Mouse (Mus musculus) cerebellum, adult 11 months (tissue): ENCODE data around the gene Lcn12.

Experiments
- DNase-seq: peaks from one replicate; pipeline ENCODE4 v3.0.0; 2022

Lcn12 gene

DNA sequence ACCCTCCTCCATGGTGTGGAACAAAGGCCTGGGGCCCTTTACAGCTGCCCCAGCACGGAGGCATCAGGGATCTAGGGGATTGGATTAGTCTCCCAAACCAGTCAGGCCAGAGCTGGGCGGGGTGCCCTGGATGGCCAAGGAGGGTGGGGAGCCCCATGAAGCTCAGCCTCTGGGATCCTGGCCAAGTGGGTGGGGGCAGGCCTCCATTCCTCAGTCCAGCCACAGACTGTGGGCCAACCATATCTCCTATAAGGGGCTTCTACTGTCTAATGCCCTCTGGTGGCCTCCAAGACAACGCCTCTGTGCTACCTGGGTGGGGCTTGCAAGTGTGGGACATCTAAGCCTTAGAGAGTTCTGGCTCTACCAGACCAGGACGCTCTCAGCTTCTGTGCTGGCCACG is 34.8 kb downstream of the Lcn12 start:
- DNase-seq, result no peak

DNA sequence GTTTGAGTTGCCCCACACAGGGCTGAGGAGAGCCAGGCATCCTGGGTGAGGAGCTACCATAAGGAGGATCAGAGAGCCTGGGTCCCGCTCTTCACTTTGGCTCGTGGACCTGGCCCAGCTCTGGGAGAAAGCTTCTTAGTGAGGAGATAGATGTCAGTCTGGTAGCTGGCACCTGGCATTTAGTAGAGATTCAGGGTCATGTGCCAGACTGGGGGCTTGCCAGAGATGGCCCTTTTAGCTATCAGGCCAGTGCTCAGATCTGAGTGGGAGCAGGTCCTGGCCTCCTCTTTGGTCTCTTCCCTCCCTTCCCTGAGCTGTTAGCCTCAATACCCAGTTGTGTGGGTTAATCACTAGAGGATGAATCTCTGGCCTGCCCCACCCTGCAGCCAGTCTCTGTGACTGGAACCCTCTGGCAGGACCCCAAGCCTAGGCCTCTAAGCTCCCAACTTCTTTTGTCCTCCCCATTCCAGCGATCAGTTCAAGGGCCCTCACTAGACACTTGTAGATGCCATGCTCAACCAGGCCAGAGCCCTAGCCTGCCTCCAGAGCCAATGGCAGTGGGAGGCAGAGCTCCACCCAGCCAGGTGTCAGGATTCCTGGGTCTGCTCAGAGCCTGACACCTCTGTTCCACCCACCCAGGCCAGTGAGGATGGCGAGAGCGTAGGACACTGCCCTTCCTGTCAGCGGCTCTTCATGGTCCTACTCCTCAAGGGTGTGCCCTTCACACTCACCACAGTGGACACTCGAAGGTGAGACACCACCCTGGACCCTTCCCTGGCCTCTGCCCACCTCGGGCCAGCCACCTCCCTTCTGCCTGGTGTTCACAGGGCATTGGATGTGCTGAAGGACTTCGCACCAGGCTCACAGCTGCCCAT is 36.5 kb downstream of the Lcn12 start:
- no peak for DNase-seq

GRCm38 (mm10) chr2:25456205-25456953 is 37.3 kb downstream of the Lcn12 start, which contains the start of gene Clic3:
Gene Clic3 (plus strand): TSS chr2:25456838.
- DNase-seq, result no peak

DNA sequence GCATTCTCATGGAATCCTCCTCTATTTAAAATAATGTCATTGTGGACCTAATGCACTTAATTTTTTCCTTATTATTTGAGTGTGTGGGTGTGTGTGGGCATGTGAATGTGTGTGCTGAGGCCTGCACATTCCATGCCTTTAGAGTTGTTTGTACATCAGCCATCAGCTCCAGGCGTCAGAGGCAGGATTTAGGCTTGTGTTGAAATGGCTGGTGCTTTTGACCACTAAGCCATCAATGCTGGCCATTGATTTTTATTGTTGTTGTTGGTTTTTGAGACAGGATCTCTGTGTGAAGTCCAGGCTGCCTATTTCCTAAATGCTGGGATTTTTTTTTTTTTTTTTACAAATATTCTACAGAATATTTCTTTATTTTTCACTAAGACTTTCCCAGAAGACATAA is 40.8 kb downstream of the Lcn12 start:
- DNase-seq, result no peak

DNA sequence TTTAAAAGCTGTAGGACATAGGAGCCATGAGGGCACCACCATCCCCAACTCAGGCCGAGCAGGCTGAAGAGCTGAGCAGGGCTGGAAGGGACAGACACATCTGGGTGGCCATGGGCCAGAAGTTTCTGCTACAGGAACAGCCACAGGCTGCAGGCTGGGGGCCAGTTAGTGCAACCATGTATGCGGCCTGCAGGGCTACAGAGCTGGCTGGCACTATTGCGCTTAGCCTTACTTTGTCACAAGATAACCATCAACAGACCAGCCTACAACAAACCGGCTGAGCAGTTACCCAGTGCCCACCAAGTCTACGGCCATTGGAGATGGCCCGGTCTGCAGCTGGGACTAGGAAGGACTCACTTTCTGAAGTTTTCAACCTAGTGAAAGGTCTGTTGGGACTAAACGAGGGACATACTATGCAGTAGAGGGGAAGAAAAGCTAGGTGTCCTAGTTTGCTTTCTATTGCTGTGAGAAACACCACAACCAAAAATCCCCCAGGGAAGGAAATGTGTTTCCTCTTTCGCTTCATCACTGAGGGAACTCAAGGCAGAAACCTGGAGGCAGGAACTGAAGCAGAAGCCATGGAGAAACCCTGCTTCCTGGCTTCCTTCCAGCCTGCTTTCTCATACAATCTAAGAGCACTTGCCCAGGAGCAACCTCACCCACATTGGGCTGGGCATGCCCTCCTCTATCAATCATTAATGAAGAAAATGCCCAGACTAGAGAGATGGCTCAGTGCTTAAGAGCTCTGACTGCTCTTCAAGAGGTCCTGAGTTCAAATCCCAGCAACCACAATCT is 42.7 kb downstream of the Lcn12 start:
- no peak for DNase-seq

DNA sequence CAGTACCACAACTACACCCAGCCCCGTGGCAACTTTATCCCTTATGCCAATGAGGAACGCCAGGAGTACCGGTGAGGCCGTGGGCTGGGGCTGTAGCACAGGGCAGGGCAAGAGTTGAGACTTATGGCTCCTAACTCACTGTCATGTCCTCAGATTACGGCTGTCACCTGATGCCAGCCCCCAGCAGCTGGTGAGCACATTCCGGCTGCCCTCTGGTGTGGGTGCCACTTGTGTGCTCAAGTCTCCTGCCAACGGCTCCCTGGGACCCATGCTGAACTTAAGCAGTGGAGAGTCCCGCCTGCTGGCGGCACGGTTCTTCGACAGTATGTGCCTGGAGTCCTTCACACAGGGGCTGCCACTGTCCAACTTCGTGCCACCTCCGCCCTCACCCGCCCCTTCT is 51.0 kb downstream of the Lcn12 start:
- DNase-seq, result no peak

DNA sequence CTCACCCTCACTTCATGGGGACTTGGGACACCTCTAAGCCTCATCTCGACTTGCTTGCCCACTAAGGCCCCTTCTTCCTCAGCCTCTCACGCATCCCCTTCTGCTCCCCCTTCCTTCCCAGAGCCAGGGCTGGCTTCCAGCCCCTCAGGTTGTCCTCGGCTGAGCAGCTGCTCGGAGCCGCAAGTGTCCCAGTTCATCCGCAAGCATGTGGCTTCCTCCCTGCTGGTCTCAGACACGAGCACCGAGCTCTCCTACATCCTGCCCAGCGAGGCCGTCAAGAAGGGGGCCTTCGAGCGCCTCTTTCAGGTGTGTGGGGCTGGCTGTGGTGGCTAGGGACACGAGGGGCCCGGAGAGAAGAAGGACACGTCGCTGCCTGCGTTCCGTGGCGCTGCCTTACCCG is 52.6 kb downstream of the Lcn12 start:
- no peak for DNase-seq
